Mouse (Mus musculus) hindbrain, embryonic 16.5 days (tissue): Measurements from ENCODE around the gene Zfp276. TPM values are rescaled to one million over a fixed set of nuclear protein-coding genes. Genes with fewer than 3 reads are reported as not detected.

Experiments used
- ATAC-seq: fragments of 200-750 bp; cut with Nextera tagmentation; 2 replicates; pipeline ENCODE4 v1.8.0; 2017; ENCODE audit warnings: moderate TSS enrichment, moderate library complexity
- H3K27ac ChIP-seq: fragments of 300-500 bp; sonication (generic); 2 replicates; pipeline ENCODE4 v1.5.1; 2014; ENCODE audit warnings: low read depth, mild to moderate bottlenecking, control low read depth, low read length, moderate library complexity
- H3K27me3 ChIP-seq: fragments of 300-500 bp; sonication (generic); replicated peaks from 2 replicates; pipeline ENCODE4 v1.6.1; 2014; ENCODE audit warnings: low read length; ENCODE audit not compliant: control insufficient read depth, insufficient read depth
- H3K36me3 ChIP-seq: fragments of 300-500 bp; sonication (generic); 2 replicates; pipeline ENCODE4 v1.6.1; 2014; ENCODE audit warnings: mild to moderate bottlenecking, low read length, moderate library complexity, mixed read lengths; ENCODE audit not compliant: control insufficient read depth, insufficient read depth
- H3K4me1 ChIP-seq: fragments of 300-500 bp; sonication (generic); 2 replicates; pipeline ENCODE4 v1.6.1; 2014; ENCODE audit warnings: low read depth, low read length; ENCODE audit not compliant: control insufficient read depth, insufficient read depth
- H3K4me2 ChIP-seq: fragments of 300-500 bp; sonication (generic); 2 replicates; pipeline ENCODE4 v1.6.1; 2014; ENCODE audit warnings: mild to moderate bottlenecking, low read length, control low read depth, moderate library complexity
- H3K4me3 ChIP-seq: fragments of 300-500 bp; sonication (generic); 2 replicates; pipeline ENCODE4 v1.5.1; 2014; ENCODE audit warnings: mild to moderate bottlenecking, low read length, control low read depth, moderate library complexity
- H3K9ac ChIP-seq: fragments of 300-500 bp; sonication (generic); 2 replicates; pipeline ENCODE4 v1.6.1; 2014; ENCODE audit warnings: low read depth, mild to moderate bottlenecking, control low read depth, low read length, moderate library complexity
- H3K9me3 ChIP-seq: fragments of 300-500 bp; sonication (generic); 2 replicates; pipeline ENCODE4 v1.6.1; 2014; ENCODE audit warnings: mild to moderate bottlenecking, low read length, moderate library complexity; ENCODE audit not compliant: control insufficient read depth
- WGBS: fragments of 180-500 bp; shearing (Covaris S2); extraction: QIAGEN DNeasy Blood & Tissue Kit; methylation state at CpG from one replicate; pipeline ENCODE4 v1.1.7; 2014; 5-methylcytosine and 5-hydroxymethylcytosine counted together
- polyA plus RNA-seq: library from polyadenylated mRNA; unstranded; fragments of >200 nt; fragmentation: Nextera tagmentation; extraction: Ambion mirVana; gene quantifications from 2 replicates; pipeline ENCODE4 v1.2.1, GENCODE M21; 2015

The Zfp276 gene
- polyA plus RNA-seq, result 22.4 and 25.2 TPM in 2 replicates

- Histone ChIP-seq H3K4me3 (peak within 1 kb of the TSS; percentile 98), H3K27ac (peak within 1 kb of the TSS; percentile 92), H3K9ac (peak within 1 kb of the TSS; percentile 99), H3K4me1 (peaks cover 28% of the 10 kb centered on the region), H3K4me2 (peak within 1 kb of the TSS; percentile 81), H3K9me3 (no peaks in the 10 kb centered on the region), H3K27me3 (no peaks in the 10 kb centered on the region), H3K36me3 (peaks cover 32% of the 10 kb centered on the region)
- WGBS, result under 1% methylated on average over 63 of the region's 99 CpGs
- ATAC-seq, result peak; percentile 96
These were observed at the start of gene Zfp276, which contains the start of gene Vps9d1 for GRCm38 (mm10) chr8:123254099-123254885. Zfp276 (plus strand) TSS chr8:123254195. Vps9d1 (minus strand) TSS chr8:123254348.

- H3K9ac ChIP-seq, result peak overlapping the region; percentile 96
- peaks cover 19% of the 10 kb centered on the region for H3K4me1 ChIP-seq
- WGBS, result 48% methylated on average over 10 of the region's 10 CpGs
- H3K9me3 ChIP-seq, result no peaks in the 10 kb centered on the region
- peak overlapping the region; percentile 95 for H3K4me3 ChIP-seq
- peak overlapping the region; percentile 90 for H3K4me2 ChIP-seq
- no peak overlapping the region for H3K27ac ChIP-seq
- ATAC-seq, result no peak
- H3K27me3 ChIP-seq, result no peaks in the 10 kb centered on the region
- H3K36me3 ChIP-seq, result peaks cover 22% of the 10 kb centered on the region
These were observed 42.1 kb upstream of the Zfp276 start for GRCm38 (mm10) chr8:123211876-123212275.

- H3K9me3 ChIP-seq, result no peaks in the 10 kb centered on the region
- peaks cover 16% of the 10 kb centered on the region for H3K36me3 ChIP-seq
- H3K27ac ChIP-seq, result peak within 1 kb of the TSS; percentile 69
- H3K4me3 ChIP-seq, result peak within 1 kb of the TSS; percentile 95
- H3K9ac ChIP-seq, result peak within 1 kb of the TSS; percentile 96
- H3K27me3 ChIP-seq, result no peaks in the 10 kb centered on the region
- 2% methylated on average over 72 of the region's 76 CpGs for WGBS
- H3K4me1 ChIP-seq, result peaks cover 19% of the 10 kb centered on the region
- peak within 1 kb of the TSS; percentile 90 for H3K4me2 ChIP-seq
- peak; percentile 96 for ATAC-seq
These were observed 41.5 kb upstream of the Zfp276 start, which contains the start of the genes Chmp1a and Spata33 for GRCm38 (mm10) chr8:123212321-123213117. Chmp1a (minus strand) TSS chr8:123212763. Spata33 (plus strand) TSS chr8:123212832.

GRCm38 (mm10) chr8:123213118-123213772 lies 40.8 kb upstream of the Zfp276 start:
- H3K9ac ChIP-seq, result peak overlapping the region; percentile 96
- peak overlapping the region; percentile 95 for H3K4me3 ChIP-seq
- H3K9me3 ChIP-seq, result no peaks in the 10 kb centered on the region
- 19% methylated on average over 22 of the region's 22 CpGs for WGBS
- H3K27me3 ChIP-seq, result no peaks in the 10 kb centered on the region
- H3K27ac ChIP-seq, result peak overlapping the region; percentile 69
- H3K4me1 ChIP-seq, result peaks cover 19% of the 10 kb centered on the region
- peaks cover 9% of the 10 kb centered on the region; the same call in 1 of the 2 replicates for H3K36me3 ChIP-seq
- ATAC-seq, result no peak
- peak overlapping the region; percentile 90 for H3K4me2 ChIP-seq

GRCm38 (mm10) chr8:123215430-123215829 lies 38.6 kb upstream of the Zfp276 start:
- H3K9me3 ChIP-seq, result no peaks in the 10 kb centered on the region
- no peak overlapping the region for H3K4me3 ChIP-seq
- no peak overlapping the region for H3K27ac ChIP-seq
- no peaks in the 10 kb centered on the region for H3K27me3 ChIP-seq
- H3K4me2 ChIP-seq, result no peak overlapping the region
- no peak for ATAC-seq
- H3K9ac ChIP-seq, result no peak overlapping the region
- peaks cover 19% of the 10 kb centered on the region for H3K4me1 ChIP-seq
- no peaks in the 10 kb centered on the region for H3K36me3 ChIP-seq
- 83% methylated on average over 3 of the region's 3 CpGs for WGBS

- no peak overlapping the region for H3K4me2 ChIP-seq
- peaks cover 14% of the 10 kb centered on the region for H3K4me1 ChIP-seq
- no peaks in the 10 kb centered on the region for H3K9me3 ChIP-seq
- H3K27me3 ChIP-seq, result no peaks in the 10 kb centered on the region
- H3K4me3 ChIP-seq, result no peak overlapping the region
- no peak for ATAC-seq
- WGBS, result 83% methylated on average over 1 of the region's 1 CpGs
- no peaks in the 10 kb centered on the region for H3K36me3 ChIP-seq
- no peak overlapping the region for H3K9ac ChIP-seq
- H3K27ac ChIP-seq, result no peak overlapping the region
These were observed 33.1 kb upstream of the Zfp276 start for GRCm38 (mm10) chr8:123220917-123221316.

- H3K9ac ChIP-seq, result peak within 1 kb of the TSS; percentile 79
- 2% methylated on average over 58 of the region's 59 CpGs for WGBS
- H3K4me3 ChIP-seq, result peak within 1 kb of the TSS; percentile 59
- ATAC-seq, result peak; percentile 94
- H3K27ac ChIP-seq, result peak within 1 kb of the TSS; percentile 73
- peaks cover 14% of the 10 kb centered on the region for H3K4me1 ChIP-seq
- 0 out of 2 replicates have a peak, but pooled peaks cover 3% of the 10 kb centered on the region for H3K36me3 ChIP-seq
- no peaks in the 10 kb centered on the region for H3K27me3 ChIP-seq
- H3K9me3 ChIP-seq, result no peaks in the 10 kb centered on the region
- H3K4me2 ChIP-seq, result peak within 1 kb of the TSS; percentile 72
These were observed 29.4 kb upstream of the Zfp276 start, which contains the start of gene Cdk10 for GRCm38 (mm10) chr8:123224278-123225266. Cdk10 (plus strand) TSS chr8:123224842.

GRCm38 (mm10) chr8:123228416-123228815 lies 25.6 kb upstream of the Zfp276 start:
- no peak overlapping the region for H3K4me3 ChIP-seq
- 100% methylated on average over 1 of the region's 1 CpGs for WGBS
- no peaks in the 10 kb centered on the region for H3K9me3 ChIP-seq
- H3K4me2 ChIP-seq, result no peak overlapping the region
- H3K27ac ChIP-seq, result no peak overlapping the region
- no peak for ATAC-seq
- peaks cover 14% of the 10 kb centered on the region for H3K4me1 ChIP-seq
- no peaks in the 10 kb centered on the region for H3K27me3 ChIP-seq
- H3K9ac ChIP-seq, result no peak overlapping the region
- 0 out of 2 replicates have a peak, but pooled peaks cover 3% of the 10 kb centered on the region for H3K36me3 ChIP-seq
